Mouse (Mus musculus) myocyte (in vitro differentiated cells): ENCODE results near the gene Atp8b4.
"Not testable (repeated sequence)": the region's sequence is repeated elsewhere in the genome, so short reads cannot be mapped to it uniquely, and the experiment has no call there.

Experiments used
- E2F4 ChIP-seq: IDR thresholded peaks from one replicate; pipeline ENCODE4 v1.6.1; 2011; ENCODE audit warnings: mild to moderate bottlenecking, control low read depth, moderate library complexity; ENCODE audit not compliant: insufficient read depth
- POLR2A ChIP-seq: IDR thresholded peaks from one replicate; pipeline ENCODE4 v1.6.1; 2011; ENCODE audit warnings: low read depth, mild to moderate bottlenecking, control low read depth, moderate library complexity; ENCODE audit not compliant: insufficient read length
- POLR2AphosphoS2 ChIP-seq: IDR thresholded peaks from one replicate; pipeline ENCODE4 v1.6.1; 2011; ENCODE audit warnings: low read depth, control low read depth; ENCODE audit not compliant: insufficient read length
- TCF12 ChIP-seq: IDR thresholded peaks from one replicate; pipeline ENCODE4 v1.6.1; 2011; ENCODE audit warnings: mild to moderate bottlenecking, control low read depth; ENCODE audit not compliant: poor library complexity, insufficient read depth, severe bottlenecking
- USF1 ChIP-seq: IDR thresholded peaks from one replicate; pipeline ENCODE4 v1.6.1; 2011; ENCODE audit warnings: low read depth, mild to moderate bottlenecking, control low read depth, moderate library complexity

DNA sequence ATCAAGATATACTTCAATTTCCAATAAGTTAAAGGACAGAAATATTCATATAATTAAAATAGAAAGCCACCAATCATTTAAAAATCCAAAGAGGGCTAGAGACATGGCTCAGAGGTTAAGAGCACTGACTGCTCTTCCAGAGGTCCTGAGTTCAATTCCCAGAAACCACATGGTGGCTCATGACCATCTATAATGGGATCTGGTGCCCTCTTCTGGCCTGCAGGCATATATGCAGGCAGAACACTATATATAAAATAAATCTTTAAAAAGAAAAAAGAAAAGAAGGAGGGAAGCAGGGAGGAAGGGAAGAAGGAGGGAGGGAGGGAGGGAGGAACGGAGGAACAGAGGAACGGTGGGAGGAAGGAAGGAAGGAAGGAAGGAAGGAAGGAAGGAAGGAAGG is 42.7 kb downstream of the Atp8b4 start:
- TF ChIP-seq USF1, POLR2AphosphoS2, POLR2A, TCF12, E2F4: not testable (repeated sequence)
